Mouse (Mus musculus) liver, embryonic 16.5 days (tissue): ENCODE data around the gene Pkmyt1. TPM values are rescaled to one million over a fixed set of nuclear protein-coding genes. Genes with fewer than 3 reads are reported as not detected.

Experiments
- ATAC-seq: fragments of 200-750 bp; cut with Nextera tagmentation; 2 replicates; pipeline ENCODE4 v1.8.0; 2017; ENCODE audit warnings: low read depth, mild to moderate bottlenecking, moderate number of reproducible peaks, moderate library complexity
- H3K27ac ChIP-seq: fragments of 300-500 bp; sonication (generic); 2 replicates; pipeline ENCODE4 v1.5.1; 2014; ENCODE audit warnings: mild to moderate bottlenecking, low read length
- H3K27me3 ChIP-seq: fragments of 300-500 bp; sonication (generic); 2 replicates; pipeline ENCODE4 v1.6.1; 2014; ENCODE audit warnings: low read depth, low read length, mixed read lengths; ENCODE audit not compliant: control insufficient read depth, insufficient read depth
- H3K36me3 ChIP-seq: fragments of 300-500 bp; sonication (generic); 2 replicates; pipeline ENCODE4 v1.6.1; 2014; ENCODE audit warnings: mild to moderate bottlenecking; ENCODE audit not compliant: control insufficient read depth, insufficient read depth
- H3K4me1 ChIP-seq: fragments of 300-500 bp; sonication (generic); 2 replicates; pipeline ENCODE4 v1.6.1; 2014; ENCODE audit warnings: low read depth, low read length, mixed read lengths; ENCODE audit not compliant: control insufficient read depth
- H3K4me2 ChIP-seq: fragments of 300-500 bp; sonication (generic); 2 replicates; pipeline ENCODE4 v1.6.1; 2014; ENCODE audit warnings: low read depth, low read length, mixed read lengths
- H3K4me3 ChIP-seq: fragments of 300-500 bp; sonication (generic); 2 replicates; pipeline ENCODE4 v1.5.1; 2014; ENCODE audit warnings: low read depth, mild to moderate bottlenecking, low read length
- H3K9ac ChIP-seq: fragments of 300-500 bp; sonication (generic); 2 replicates; pipeline ENCODE4 v1.6.1; 2014; ENCODE audit warnings: low read depth, low read length
- H3K9me3 ChIP-seq: fragments of 300-500 bp; sonication (generic); replicated peaks from 2 replicates; pipeline ENCODE4 v1.6.1; 2016; ENCODE audit warnings: low read length; ENCODE audit not compliant: control insufficient read depth
- WGBS: fragments of 180-500 bp; shearing (Covaris S2); extraction: QIAGEN DNeasy Blood & Tissue Kit; methylation state at CpG from one replicate; pipeline ENCODE4 v1.1.7; 2014; ENCODE audit not compliant: insufficient replicate concordance; 5-methylcytosine and 5-hydroxymethylcytosine counted together
- polyA plus RNA-seq: library from polyadenylated mRNA; unstranded; fragments of >200 nt; fragmentation: Nextera tagmentation; extraction: Ambion mirVana; gene quantifications from 2 replicates; pipeline ENCODE4 v1.2.1, GENCODE M21; 2015

Gene Pkmyt1
- polyA plus RNA-seq, 1 experiment from 2014 or later, result 26.0 TPM

GRCm38 (mm10) chr17:23734341-23734740 lies 8.2 kb downstream of the Pkmyt1 start:
- Histone ChIP-seq H3K4me3 (no peak overlapping the region), H3K9ac (no peak overlapping the region), H3K27me3 (peaks cover 18% of the 10 kb centered on the region), H3K4me1 (peaks cover 10% of the 10 kb centered on the region), H3K27ac (no peak overlapping the region), H3K9me3 (no peaks in the 10 kb centered on the region), H3K4me2 (no peak overlapping the region), H3K36me3 (peaks cover 3% of the 10 kb centered on the region)
- ATAC-seq, result no peak
- 83% methylated on average over 1 of the region's 1 CpGs for WGBS

- no peaks in the 10 kb centered on the region for H3K9me3 ChIP-seq
- 75% methylated on average over 15 of the region's 15 CpGs for WGBS
- H3K4me2 ChIP-seq, result no peak overlapping the region
- ATAC-seq, result no peak
- H3K27ac ChIP-seq, result no peak overlapping the region
- H3K4me1 ChIP-seq, result peaks cover 28% of the 10 kb centered on the region
- peaks cover 3% of the 10 kb centered on the region for H3K36me3 ChIP-seq
- H3K4me3 ChIP-seq, result no peak overlapping the region
- H3K9ac ChIP-seq, result no peak overlapping the region
- peaks cover 51% of the 10 kb centered on the region for H3K27me3 ChIP-seq
Measured at GRCm38 (mm10) chr17:23737493-23738445, 11.6 kb downstream of the Pkmyt1 start.

GRCm38 (mm10) chr17:23738836-23739201 lies 12.7 kb downstream of the Pkmyt1 start:
- peaks cover 62% of the 10 kb centered on the region for H3K27me3 ChIP-seq
- 32% methylated on average over 2 of the region's 2 CpGs for WGBS

GRCm38 (mm10) chr17:23739202-23740135 lies 13.3 kb downstream of the Pkmyt1 start:
- Histone ChIP-seq H3K4me3 (peak overlapping the region; percentile 71), H3K36me3 (peaks cover 3% of the 10 kb centered on the region), H3K27me3 (peaks cover 68% of the 10 kb centered on the region), H3K27ac (no peak overlapping the region), H3K4me2 (peak overlapping the region; percentile 97), H3K4me1 (peaks cover 28% of the 10 kb centered on the region), H3K9ac (peak overlapping the region; percentile 70), H3K9me3 (no peaks in the 10 kb centered on the region)
- no peak; the same call in none of the 2 replicates for ATAC-seq
- WGBS, result 3% methylated on average over 48 of the region's 48 CpGs

More at GRCm38 (mm10) chr17:23738836-23739201, 12.7 kb downstream of the Pkmyt1 start:
- Histone ChIP-seq H3K9ac (no peak overlapping the region), H3K36me3 (peaks cover 3% of the 10 kb centered on the region), H3K4me1 (peaks cover 28% of the 10 kb centered on the region), H3K4me2 (0 out of 2 replicates have a peak overlapping the region, but pooled peaks have one; percentile 3), H3K4me3 (peak overlapping the region; percentile 71; the same call in 1 of the 2 replicates), H3K9me3 (no peaks in the 10 kb centered on the region), H3K27ac (no peak overlapping the region)
- ATAC-seq, result no peak

- peaks cover 3% of the 10 kb centered on the region for H3K36me3 ChIP-seq
- WGBS, result under 1% methylated on average over 45 of the region's 46 CpGs
- peaks cover 28% of the 10 kb centered on the region for H3K4me1 ChIP-seq
- peak overlapping the region; percentile 97 for H3K4me2 ChIP-seq
- no peaks in the 10 kb centered on the region for H3K9me3 ChIP-seq
- H3K27ac ChIP-seq, result peak overlapping the region; percentile 24; the same call in 1 of the 2 replicates
- peak; percentile 87 for ATAC-seq
- peak overlapping the region; percentile 70 for H3K9ac ChIP-seq
- peak overlapping the region; percentile 71 for H3K4me3 ChIP-seq
- peaks cover 75% of the 10 kb centered on the region for H3K27me3 ChIP-seq
Measured at GRCm38 (mm10) chr17:23740136-23740584, 14.0 kb downstream of the Pkmyt1 start.

- 1% methylated on average over 13 of the region's 13 CpGs for WGBS
- Histone ChIP-seq H3K9me3 (no peaks in the 10 kb centered on the region), H3K4me1 (peaks cover 29% of the 10 kb centered on the region), H3K27me3 (peaks cover 80% of the 10 kb centered on the region), H3K9ac (peak within 1 kb of the TSS; percentile 70), H3K4me3 (peak within 1 kb of the TSS; percentile 71), H3K27ac (peak within 1 kb of the TSS; percentile 24; the same call in 1 of the 2 replicates), H3K36me3 (peaks cover 3% of the 10 kb centered on the region), H3K4me2 (peak within 1 kb of the TSS; percentile 97)
- peak; percentile 75 for ATAC-seq
Measured at GRCm38 (mm10) chr17:23740598-23741021, 14.5 kb downstream of the Pkmyt1 start, which contains the start of gene Paqr4. TSS of gene Paqr4 (minus strand) at chr17:23740867.

- peaks cover under 1% of the 10 kb centered on the region for H3K36me3 ChIP-seq
- H3K4me2 ChIP-seq, result no peak overlapping the region
- H3K9ac ChIP-seq, result no peak overlapping the region
- 42% methylated on average over 38 of the region's 38 CpGs for WGBS
- H3K27ac ChIP-seq, result no peak overlapping the region
- ATAC-seq, result no peak
- H3K27me3 ChIP-seq, result peaks cover 90% of the 10 kb centered on the region
- no peak overlapping the region for H3K4me3 ChIP-seq
- H3K9me3 ChIP-seq, result no peaks in the 10 kb centered on the region
- H3K4me1 ChIP-seq, result peaks cover 32% of the 10 kb centered on the region
Measured at GRCm38 (mm10) chr17:23741359-23742209, 15.4 kb downstream of the Pkmyt1 start.
